Mouse (Mus musculus) mature B cell (primary cell): ENCODE measurements around the gene Scgb1c1.

ENCODE experiments used
- in situ Hi-C: fragments of 300-500 bp; cut with MboI; formaldehyde crosslinking; loops from 2 replicates; pipeline ENCODE4 v1.14.3; 2019

Gene Scgb1c1

GRCm38 (mm10) chr7:140843806-140844205, 1.5 kb upstream of the Scgb1c1 start:
- in situ Hi-C loops, result no loop called here

- in situ Hi-C loops, result loop anchor here (5.0 kb wide), 2 partner anchors 57 to 207 kb away; partner anchors contain the start of gene Cox8b
Measured at GRCm38 (mm10) chr7:140845683-140846082, 336 bp downstream of the Scgb1c1 start.

- in situ Hi-C loops, result loop anchor here (5.0 kb wide), 2 partner anchors 56 to 206 kb away; partner anchors contain the start of gene Cox8b
Measured at GRCm38 (mm10) chr7:140846676-140847075, 1.3 kb downstream of the Scgb1c1 start.

GRCm38 (mm10) chr7:140847755-140848580, 2.6 kb downstream of the Scgb1c1 start, which contains the start of gene Odf3:
TSS of gene Odf3 (plus strand) at chr7:140847805.
- in situ Hi-C loops, result loop anchor here (5.0 kb wide), 2 partner anchors 54 to 204 kb away; partner anchors contain the start of gene Cox8b

GRCm38 (mm10) chr7:140848591-140848990, 3.2 kb downstream of the Scgb1c1 start:
- in situ Hi-C loops, result loop anchor here (5.0 kb wide), 2 partner anchors 54 to 204 kb away; partner anchors contain the start of gene Cox8b

- in situ Hi-C loops, result no loop called here
Measured at GRCm38 (mm10) chr7:140851916-140852315, 6.6 kb downstream of the Scgb1c1 start.

- in situ Hi-C loops, result no loop called here
Measured at GRCm38 (mm10) chr7:140853386-140853785, 8.0 kb downstream of the Scgb1c1 start.

GRCm38 (mm10) chr7:140854483-140854882, 9.1 kb downstream of the Scgb1c1 start:
- in situ Hi-C loops, result no loop called here

- in situ Hi-C loops, result no loop called here
Measured at GRCm38 (mm10) chr7:140855181-140855580, 9.8 kb downstream of the Scgb1c1 start.

GRCm38 (mm10) chr7:140855860-140856784, 10.8 kb downstream of the Scgb1c1 start, which contains the start of gene Gm45785:
TSS of gene Gm45785 (minus strand) at chr7:140856331.
- in situ Hi-C loops, result no loop called here

- in situ Hi-C loops, result no loop called here
Measured at GRCm38 (mm10) chr7:140856785-140857549, 11.6 kb downstream of the Scgb1c1 start, which contains the start of gene Ric8a. TSS of gene Ric8a (plus strand) at chr7:140856957.

GRCm38 (mm10) chr7:140857550-140858505, 12.5 kb downstream of the Scgb1c1 start, which contains the start of gene Bet1l:
TSS of gene Bet1l (minus strand) at chr7:140857577.
- in situ Hi-C loops, result no loop called here

GRCm38 (mm10) chr7:140858746-140859145, 13.4 kb downstream of the Scgb1c1 start:
- in situ Hi-C loops, result no loop called here

GRCm38 (mm10) chr7:140859997-140860396, 14.7 kb downstream of the Scgb1c1 start:
- in situ Hi-C loops, result no loop called here

- in situ Hi-C loops, result no loop called here
Measured at GRCm38 (mm10) chr7:140860728-140861127, 15.4 kb downstream of the Scgb1c1 start.

- in situ Hi-C loops, result no loop called here
Measured at GRCm38 (mm10) chr7:140864761-140865160, 19.4 kb downstream of the Scgb1c1 start.

- in situ Hi-C loops, result no loop called here
Measured at GRCm38 (mm10) chr7:140874224-140874623, 28.9 kb downstream of the Scgb1c1 start.

GRCm38 (mm10) chr7:140877364-140877763, 32.0 kb downstream of the Scgb1c1 start:
- in situ Hi-C loops, result no loop called here

GRCm38 (mm10) chr7:140879355-140879754, 34.0 kb downstream of the Scgb1c1 start:
- in situ Hi-C loops, result no loop called here

- in situ Hi-C loops, result no loop called here
Measured at GRCm38 (mm10) chr7:140880419-140880818, 35.1 kb downstream of the Scgb1c1 start.
